Mouse (Mus musculus) liver, adult (tissue): ENCODE measurements around the gene Rap1gds1.
A peak's percentile ranks its signal among the peaks of the same experiment; 100 is the strongest.

Experiments
- GATA4 ChIP-seq: IDR thresholded peaks from 2 replicates; pipeline ENCODE4 v1.6.1; 2014; ENCODE audit warnings: mild to moderate bottlenecking, low read length; ENCODE audit not compliant: insufficient replicate concordance

Gene Rap1gds1

DNA sequence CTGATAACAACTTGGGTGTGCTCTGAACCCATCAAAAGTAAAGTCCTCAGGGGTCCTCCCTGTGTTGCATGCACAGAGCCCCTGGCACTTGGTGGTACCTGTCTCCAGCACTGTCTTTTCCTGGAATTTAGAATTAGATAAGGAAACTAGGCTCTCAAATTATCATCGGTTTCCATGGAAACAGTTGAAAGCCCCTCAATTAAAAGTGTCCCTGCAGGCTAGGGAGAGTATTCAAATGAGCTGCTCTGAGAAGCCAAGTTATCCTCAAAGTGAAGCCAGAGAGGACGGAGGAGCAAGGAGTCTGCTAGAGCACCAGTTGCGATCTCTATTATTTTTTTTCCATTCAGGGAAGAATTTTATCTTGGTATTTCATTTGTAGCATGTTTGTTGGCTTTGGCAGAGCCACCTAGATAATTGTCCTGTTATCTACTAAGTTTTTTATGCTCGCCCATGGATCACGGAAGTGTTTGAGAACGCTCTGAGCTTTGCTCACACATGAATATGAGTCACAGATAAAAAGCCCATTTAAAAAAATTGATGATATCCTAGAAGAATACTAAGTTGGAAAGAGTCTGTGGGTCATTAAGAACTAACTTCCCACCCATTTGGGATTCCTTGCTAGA is 193.2 kb downstream of the Rap1gds1 start:
- peak; percentile 85 for TF ChIP-seq GATA4

DNA sequence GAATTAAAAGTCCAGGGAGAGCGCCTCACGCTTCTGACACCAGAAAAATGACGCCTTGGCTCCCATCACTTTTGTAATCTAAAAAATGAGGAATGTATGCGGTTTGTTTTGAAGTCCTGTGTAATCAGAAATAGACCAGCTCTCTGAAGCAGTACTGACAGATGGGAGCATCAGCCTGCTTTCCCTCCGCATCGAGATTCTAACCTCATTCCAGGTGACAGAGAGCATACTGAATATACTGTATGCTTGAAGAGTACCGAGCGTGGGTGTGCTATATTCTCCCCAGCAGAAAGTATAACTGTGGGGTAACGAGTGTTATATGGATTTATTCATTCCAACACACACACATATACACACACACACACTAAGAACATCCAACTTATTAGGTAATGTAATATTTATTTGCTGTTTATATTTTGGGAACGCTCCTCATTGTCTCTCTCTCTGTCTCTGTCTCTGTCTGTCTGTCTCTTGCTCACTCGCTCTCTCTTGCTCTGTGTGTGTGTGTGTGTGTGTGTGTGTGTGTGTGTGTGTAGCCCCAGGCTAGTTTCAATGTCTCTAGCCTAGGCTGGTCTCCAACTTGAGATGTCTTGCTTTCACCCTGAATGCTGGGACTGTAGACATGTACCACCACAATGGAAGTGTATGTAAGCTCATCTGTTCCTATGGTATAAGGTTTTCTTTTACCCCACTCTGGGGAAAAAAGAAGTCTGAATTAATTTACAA is 193.8 kb downstream of the Rap1gds1 start:
- TF ChIP-seq GATA4: no peak

DNA sequence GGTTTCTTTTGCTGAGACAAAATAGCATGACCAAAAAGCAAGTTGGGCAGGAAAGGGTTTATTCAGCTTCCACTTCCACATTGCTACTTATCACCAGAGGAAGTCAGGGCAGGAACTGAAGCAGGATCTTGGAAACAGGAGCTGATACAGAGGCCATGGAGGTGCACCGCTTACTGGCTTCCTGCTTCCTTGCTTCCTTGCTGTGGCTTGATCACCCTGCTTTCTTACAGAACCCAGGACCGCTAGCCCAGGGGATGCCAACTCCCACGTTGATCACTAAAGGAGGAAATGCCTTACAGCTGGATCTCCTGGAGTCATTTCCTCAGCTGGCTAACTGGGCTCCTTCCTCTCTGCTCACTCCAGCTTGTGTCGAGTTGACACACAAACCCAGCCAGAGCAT is 197.3 kb downstream of the Rap1gds1 start:
- peak; percentile 89 for TF ChIP-seq GATA4

DNA sequence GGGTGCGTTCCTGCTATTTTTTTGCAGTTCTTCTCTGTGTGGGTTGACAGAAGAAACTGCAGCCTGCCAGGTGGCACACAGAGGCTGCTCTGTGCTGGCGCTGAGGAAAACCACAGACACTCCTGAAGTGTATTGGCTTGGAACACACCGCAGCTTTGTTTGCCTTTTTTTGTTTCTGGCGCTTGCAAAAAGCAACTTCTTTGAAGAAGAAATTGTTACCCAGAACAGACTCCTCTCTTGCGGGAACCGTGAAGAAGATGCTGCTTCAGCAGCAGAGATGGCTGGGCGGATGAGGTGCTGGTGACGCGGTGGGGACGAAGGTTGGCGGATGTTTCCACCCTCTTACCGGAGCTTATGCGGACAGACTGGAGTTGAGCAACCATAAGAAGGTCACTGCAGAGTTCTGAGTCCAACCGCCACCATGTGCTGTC is 198.1 kb downstream of the Rap1gds1 start:
- TF ChIP-seq GATA4: no peak

GRCm38 (mm10) chr3:138876418-138876817 is 198.6 kb downstream of the Rap1gds1 start:
- TF ChIP-seq GATA4: no peak

DNA sequence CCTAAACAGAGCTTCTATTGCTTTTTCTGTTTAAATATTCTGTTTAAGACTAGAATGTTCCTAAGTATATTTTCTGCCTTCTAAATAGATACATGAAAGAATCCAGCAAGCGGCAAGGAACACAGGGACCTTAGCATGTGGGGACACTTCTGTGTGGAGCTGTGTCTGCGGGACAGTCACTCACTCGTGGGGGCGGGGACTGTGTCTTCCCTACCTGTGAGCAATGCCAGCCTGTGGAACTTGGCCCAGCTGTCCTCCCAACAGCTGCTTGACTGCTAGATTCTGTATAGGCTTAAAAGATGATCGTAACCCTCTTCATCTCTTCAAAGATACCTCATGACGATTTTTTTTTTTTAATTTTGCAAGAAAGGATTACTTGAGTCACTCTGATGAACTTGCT is 199.1 kb downstream of the Rap1gds1 start:
- no peak for TF ChIP-seq GATA4
